Mouse (Mus musculus): ENCODE measurements at regions not wholly inside any gene's neighbourhood (a gene's known extent, or its start where the extent isn't known, plus 50 kb on each side); places are given as distances from the start of the nearest gene placed in this dataset.
A peak's percentile ranks its signal among the peaks of the same experiment; 100 is the strongest.

- no peak for TF ChIP-seq CTCF (IDR thresholded peaks at IDR 0.05; ENCODE audit: low read depth, low read length)
- TF ChIP-seq POLR2A (IDR thresholded peaks at IDR 0.05; ENCODE audit: extremely low read depth, insufficient read depth, low read length), result no peak
- WGBS, result 41% methylated on average over 6 of the region's 6 CpGs
Observed at GRCm38 (mm10) chr8:116290671-116291245, 214.0 kb upstream of the Dynlrb2 start.

GRCm38 (mm10) chr8:116289237-116289636, 215.5 kb upstream of the Dynlrb2 start:
- 81% methylated on average over 2 of the region's 2 CpGs for WGBS
- Histone ChIP-seq H3K27ac (replicated peaks; ENCODE audit: insufficient read depth, low read depth, low read length) (no peak overlapping the region), H3K27me3 (ENCODE audit: control insufficient read depth, insufficient read depth, low read length) (no peaks in the 10 kb centered on the region), H3K4me1 (ENCODE audit: control insufficient read depth, insufficient read depth, low read length) (peaks cover 6% of the 10 kb centered on the region), H3K36me3 (ENCODE audit: control insufficient read depth, insufficient read depth, low read length) (no peaks in the 10 kb centered on the region), H3K9ac (ENCODE audit: low read depth, low read length) (no peak overlapping the region), H3K4me3 (ENCODE audit: insufficient read depth, low read depth, low read length) (no peak overlapping the region), H3K79me2 (ENCODE audit: control insufficient read depth, insufficient read depth, low read length) (no peaks in the 10 kb centered on the region)
- DNase-seq (ENCODE audit: extremely low read depth, low read depth, low spot score), result no peak
- TF ChIP-seq POLR2A (IDR thresholded peaks at IDR 0.05; ENCODE audit: extremely low read depth, insufficient read depth, low read length), result no peak
- TF ChIP-seq CTCF (IDR thresholded peaks at IDR 0.05; ENCODE audit: low read depth, low read length), result no peak

More at GRCm38 (mm10) chr8:116290671-116291245, 214.0 kb upstream of the Dynlrb2 start:
- H3K27me3 ChIP-seq (ENCODE audit: control insufficient read depth, insufficient read depth, low read length), result no peaks in the 10 kb centered on the region
- no peak overlapping the region for H3K9ac ChIP-seq (ENCODE audit: low read depth, low read length)
- H3K4me3 ChIP-seq (ENCODE audit: insufficient read depth, low read depth, low read length), result no peak overlapping the region
- peak overlapping the region; percentile 78 for H3K27ac ChIP-seq (replicated peaks; ENCODE audit: insufficient read depth, low read depth, low read length)
- H3K79me2 ChIP-seq (ENCODE audit: control insufficient read depth, insufficient read depth, low read length), result no peaks in the 10 kb centered on the region
- H3K36me3 ChIP-seq (ENCODE audit: control insufficient read depth, insufficient read depth, low read length), result no peaks in the 10 kb centered on the region
- DNase-seq (ENCODE audit: extremely low read depth, low read depth, low spot score), result peak; percentile 99
- peaks cover 5% of the 10 kb centered on the region for H3K4me1 ChIP-seq (ENCODE audit: control insufficient read depth, insufficient read depth, low read length)

GRCm38 (mm10) chr8:116283990-116284389, 220.8 kb upstream of the Dynlrb2 start:
- Histone ChIP-seq H3K4me1 (ENCODE audit: control insufficient read depth, insufficient read depth, low read length) (peaks cover 5% of the 10 kb centered on the region; the same call in 1 of the 2 replicates), H3K4me3 (ENCODE audit: insufficient read depth, low read depth, low read length) (no peak overlapping the region), H3K27me3 (ENCODE audit: control insufficient read depth, insufficient read depth, low read length) (no peaks in the 10 kb centered on the region), H3K27ac (replicated peaks; ENCODE audit: insufficient read depth, low read depth, low read length) (peak overlapping the region; percentile 45), H3K79me2 (ENCODE audit: control insufficient read depth, insufficient read depth, low read length) (no peaks in the 10 kb centered on the region), H3K9ac (ENCODE audit: low read depth, low read length) (no peak overlapping the region; the same call in 1 of the 2 replicates), H3K36me3 (ENCODE audit: control insufficient read depth, insufficient read depth, low read length) (no peaks in the 10 kb centered on the region)
- TF ChIP-seq POLR2A (IDR thresholded peaks at IDR 0.05; ENCODE audit: extremely low read depth, insufficient read depth, low read length) (no peak), CTCF (IDR thresholded peaks at IDR 0.05; ENCODE audit: low read depth, low read length) (no peak)
- DNase-seq (ENCODE audit: extremely low read depth, low read depth, low spot score), result peak; percentile 96
- 13% methylated on average over 2 of the region's 3 CpGs for WGBS

GRCm38 (mm10) chr8:116282341-116282740, 222.4 kb upstream of the Dynlrb2 start:
- no peaks in the 10 kb centered on the region for H3K36me3 ChIP-seq (ENCODE audit: control insufficient read depth, insufficient read depth, low read length)
- 17% methylated on average over 5 of the region's 5 CpGs for WGBS
- no peaks in the 10 kb centered on the region for H3K79me2 ChIP-seq (ENCODE audit: control insufficient read depth, insufficient read depth, low read length)
- peaks cover 5% of the 10 kb centered on the region; the same call in 1 of the 2 replicates for H3K4me1 ChIP-seq (ENCODE audit: control insufficient read depth, insufficient read depth, low read length)
- no peaks in the 10 kb centered on the region for H3K27me3 ChIP-seq (ENCODE audit: control insufficient read depth, insufficient read depth, low read length)
- DNase-seq (ENCODE audit: extremely low read depth, low read depth, low spot score), result peak; percentile 94
- TF ChIP-seq CTCF (IDR thresholded peaks at IDR 0.05; ENCODE audit: low read depth, low read length) (no peak), POLR2A (IDR thresholded peaks at IDR 0.05; ENCODE audit: extremely low read depth, insufficient read depth, low read length) (no peak)
- no peak overlapping the region for H3K4me3 ChIP-seq (ENCODE audit: insufficient read depth, low read depth, low read length)
- peak overlapping the region; percentile 45 for H3K27ac ChIP-seq (replicated peaks; ENCODE audit: insufficient read depth, low read depth, low read length)
- H3K9ac ChIP-seq (ENCODE audit: low read depth, low read length), result no peak overlapping the region

- 84% methylated on average over 4 of the region's 4 CpGs for WGBS
- H3K27me3 ChIP-seq (ENCODE audit: control insufficient read depth, insufficient read depth, low read length), result no peaks in the 10 kb centered on the region
- no peaks in the 10 kb centered on the region for H3K36me3 ChIP-seq (ENCODE audit: control insufficient read depth, insufficient read depth, low read length)
- DNase-seq (ENCODE audit: extremely low read depth, low read depth, low spot score), result no peak
- H3K4me3 ChIP-seq (ENCODE audit: insufficient read depth, low read depth, low read length), result no peak overlapping the region
- no peak overlapping the region for H3K9ac ChIP-seq (ENCODE audit: low read depth, low read length)
- no peaks in the 10 kb centered on the region for H3K4me1 ChIP-seq (ENCODE audit: control insufficient read depth, insufficient read depth, low read length)
- no peak overlapping the region for H3K27ac ChIP-seq (replicated peaks; ENCODE audit: insufficient read depth, low read depth, low read length)
- TF ChIP-seq CTCF (IDR thresholded peaks at IDR 0.05; ENCODE audit: low read depth, low read length), result no peak
- no peak for TF ChIP-seq POLR2A (IDR thresholded peaks at IDR 0.05; ENCODE audit: extremely low read depth, insufficient read depth, low read length)
- H3K79me2 ChIP-seq (ENCODE audit: control insufficient read depth, insufficient read depth, low read length), result no peaks in the 10 kb centered on the region
Observed at GRCm38 (mm10) chr8:116275014-116275413, 229.8 kb upstream of the Dynlrb2 start.

- no peak for TF ChIP-seq CTCF (IDR thresholded peaks at IDR 0.05; ENCODE audit: low read depth, low read length)
- TF ChIP-seq POLR2A (IDR thresholded peaks at IDR 0.05; ENCODE audit: extremely low read depth, insufficient read depth, low read length), result no peak
- DNase-seq (ENCODE audit: extremely low read depth, low read depth, low spot score), result peak; percentile 67
- whole genome bisulfite sequencing, result 84% methylated on average over 6 of the region's 6 CpGs
- Histone ChIP-seq H3K27ac (replicated peaks; ENCODE audit: insufficient read depth, low read depth, low read length) (no peak overlapping the region), H3K9ac (ENCODE audit: low read depth, low read length) (no peak overlapping the region), H3K27me3 (ENCODE audit: control insufficient read depth, insufficient read depth, low read length) (no peaks in the 10 kb centered on the region), H3K4me3 (ENCODE audit: insufficient read depth, low read depth, low read length) (no peak overlapping the region), H3K79me2 (ENCODE audit: control insufficient read depth, insufficient read depth, low read length) (no peaks in the 10 kb centered on the region), H3K36me3 (ENCODE audit: control insufficient read depth, insufficient read depth, low read length) (no peaks in the 10 kb centered on the region), H3K4me1 (ENCODE audit: control insufficient read depth, insufficient read depth, low read length) (peaks cover 7% of the 10 kb centered on the region; the same call in 1 of the 2 replicates)
Observed at GRCm38 (mm10) chr8:116271238-116271637, 233.5 kb upstream of the Dynlrb2 start.

Data from liver, adult 2 months (tissue).